Mouse (Mus musculus): ENCODE measurements around the gene S100a10.

S100a10 gene

DNA sequence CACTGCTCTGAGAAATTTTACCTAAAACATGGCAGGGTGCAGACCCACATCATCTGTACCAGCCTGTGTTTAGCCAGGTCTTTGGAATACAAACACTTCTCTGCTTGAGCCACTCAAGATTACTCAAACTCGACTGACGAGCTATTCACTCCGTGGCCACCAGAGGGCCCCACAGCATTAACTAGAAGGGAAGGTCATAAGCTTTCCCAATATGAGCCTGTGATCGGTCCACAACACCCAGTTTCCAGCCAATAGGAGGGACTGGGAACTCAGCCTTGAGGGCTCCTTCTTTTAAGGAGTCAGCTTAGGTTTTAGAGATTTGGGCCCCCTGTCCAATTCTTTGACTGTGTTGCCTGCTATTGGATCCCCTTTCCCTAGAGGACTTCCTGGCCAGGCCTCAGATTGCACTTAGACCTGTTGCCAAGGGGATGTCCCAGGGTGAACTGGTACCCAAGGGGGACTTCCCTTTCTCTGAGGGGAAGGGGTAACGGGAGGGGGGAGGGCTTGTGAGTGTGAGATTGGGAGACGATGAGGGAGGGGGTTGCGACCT, 7.7 kb upstream of the S100a10 start:
- peak; percentile 83 for DNase-seq (ENCODE audit: low read depth, low spot score)

- DNase-seq (ENCODE audit: low read depth, low spot score): no peak
Measured at GRCm38 (mm10) chr3:93547749-93548540, 6.9 kb upstream of the S100a10 start.

- no peak for DNase-seq (ENCODE audit: low read depth, low spot score)
Measured at GRCm38 (mm10) chr3:93548541-93549266, 6.2 kb upstream of the S100a10 start.

DNA sequence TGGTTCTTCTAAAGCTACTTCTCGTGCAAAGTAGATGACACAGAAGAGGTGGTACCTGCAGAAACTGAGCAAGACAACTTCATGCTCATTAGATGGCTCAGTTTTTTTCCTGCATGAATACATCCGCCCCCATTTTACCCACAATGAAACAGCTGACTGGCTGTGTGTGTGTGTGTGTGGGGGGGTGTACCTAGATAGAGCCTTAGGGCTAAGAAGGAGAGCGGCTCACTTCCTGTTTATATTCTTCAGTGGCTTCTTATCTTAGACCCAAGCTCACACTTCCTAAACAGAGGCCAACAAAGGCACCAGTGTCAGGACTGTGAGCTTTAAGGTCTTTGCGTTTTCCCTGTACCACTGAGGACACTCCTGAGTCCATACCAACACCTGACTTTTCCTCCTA, 4.9 kb upstream of the S100a10 start:
- peak; percentile 22 for DNase-seq (ENCODE audit: low read depth, low spot score)

DNA sequence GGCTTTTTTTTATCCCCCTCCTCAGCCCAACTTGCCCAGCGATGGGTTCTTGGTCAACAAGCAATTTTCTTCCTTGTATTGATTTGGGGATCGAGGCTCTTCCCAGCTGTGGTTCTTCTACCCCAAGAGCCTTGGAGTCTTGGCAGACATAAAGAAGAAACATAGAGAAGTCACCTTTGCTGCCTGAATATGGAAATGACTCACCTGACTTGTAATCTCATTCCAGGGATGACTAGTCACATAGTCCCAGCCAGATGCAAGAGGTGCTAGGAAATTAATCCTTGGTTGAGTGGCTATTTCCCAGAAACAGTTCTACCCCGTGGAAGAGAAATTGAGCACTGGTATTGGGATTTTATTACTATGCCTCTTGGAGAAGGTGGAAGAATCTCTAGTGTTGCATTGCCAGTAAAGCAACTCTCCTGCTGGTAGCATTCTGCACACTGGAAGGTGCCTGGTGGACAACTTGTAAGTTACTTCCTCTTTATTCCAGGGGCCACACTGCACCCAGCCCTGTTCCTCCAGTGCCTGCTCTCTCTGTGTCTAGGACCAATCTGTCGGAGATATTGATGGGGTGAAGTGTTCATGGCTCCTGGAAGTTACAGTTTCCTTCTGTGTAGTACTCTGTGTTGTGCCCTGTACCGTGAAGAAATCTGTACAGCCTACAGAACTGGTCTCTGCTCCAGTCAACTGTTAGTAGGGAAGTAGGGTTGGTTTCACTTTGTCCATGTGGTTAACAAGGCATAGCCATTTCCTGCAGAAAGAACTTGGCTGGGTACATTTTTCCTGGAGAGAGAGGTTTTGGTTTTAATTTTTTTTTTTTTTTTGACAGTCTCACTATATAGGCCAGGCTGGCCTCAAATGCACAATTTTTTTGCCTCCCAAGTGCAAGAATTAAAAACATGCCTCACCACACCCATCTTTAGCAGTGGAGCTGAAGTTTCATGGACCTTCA, 2.7 kb upstream of the S100a10 start:
- no peak for DNase-seq (ENCODE audit: low read depth, low spot score)

DNA sequence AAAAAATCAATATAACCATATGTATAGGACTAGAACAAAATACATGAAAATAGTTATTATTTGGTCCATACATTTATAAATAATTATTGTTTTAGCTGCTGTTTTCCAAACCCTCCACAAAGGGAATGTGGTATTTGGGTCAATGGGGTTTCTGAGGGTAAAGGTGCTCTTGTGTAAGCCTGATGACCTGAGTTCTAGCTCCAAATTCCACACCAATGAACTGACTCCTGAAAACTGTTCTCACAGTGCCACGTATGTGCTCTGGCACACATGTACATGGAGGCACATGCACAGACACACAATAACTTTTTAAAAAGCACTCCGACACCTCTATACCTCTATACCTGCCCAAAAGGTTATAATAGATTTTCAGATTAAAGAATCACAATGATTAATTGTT, 1.6 kb upstream of the S100a10 start:
- no peak for DNase-seq (ENCODE audit: low read depth, low spot score)

DNA sequence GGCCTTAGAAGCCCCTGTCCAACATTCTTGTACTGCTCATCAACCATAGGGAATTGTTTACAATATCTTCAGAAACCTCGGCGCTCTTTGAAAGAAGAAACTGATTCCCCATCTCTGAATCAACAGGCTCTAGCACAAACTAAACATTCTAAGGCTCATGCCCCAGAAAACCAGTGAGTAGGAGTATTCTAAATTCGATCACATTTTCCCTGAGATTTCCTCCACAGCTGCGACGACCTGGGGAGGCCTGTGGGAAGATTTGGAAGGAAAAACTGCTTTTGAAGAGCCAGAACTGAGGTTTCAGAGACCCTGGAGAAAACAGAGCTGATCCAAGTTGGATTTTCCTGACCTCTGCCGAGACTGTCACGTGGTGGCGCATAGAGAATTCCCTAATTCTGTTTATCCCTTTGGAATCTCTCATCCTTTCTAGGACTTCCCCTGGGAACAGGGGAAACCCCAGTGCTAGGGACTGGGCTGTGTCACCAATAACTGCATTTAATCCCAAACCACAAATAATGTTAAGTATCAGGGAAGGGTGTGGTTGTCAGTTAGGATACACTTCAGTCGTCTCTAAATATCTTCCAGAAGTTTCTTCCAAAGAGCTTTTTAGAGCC, 1.0 kb upstream of the S100a10 start:
- DNase-seq (ENCODE audit: low read depth, low spot score): peak; percentile 50

GRCm38 (mm10) chr3:93554379-93554980, 400 bp upstream of the S100a10 start:
- DNase-seq (ENCODE audit: low read depth, low spot score): peak; percentile 23

GRCm38 (mm10) chr3:93555878-93556254, 986 bp downstream of the S100a10 start:
- DNase-seq (ENCODE audit: low read depth, low spot score): peak; percentile 69

DNA sequence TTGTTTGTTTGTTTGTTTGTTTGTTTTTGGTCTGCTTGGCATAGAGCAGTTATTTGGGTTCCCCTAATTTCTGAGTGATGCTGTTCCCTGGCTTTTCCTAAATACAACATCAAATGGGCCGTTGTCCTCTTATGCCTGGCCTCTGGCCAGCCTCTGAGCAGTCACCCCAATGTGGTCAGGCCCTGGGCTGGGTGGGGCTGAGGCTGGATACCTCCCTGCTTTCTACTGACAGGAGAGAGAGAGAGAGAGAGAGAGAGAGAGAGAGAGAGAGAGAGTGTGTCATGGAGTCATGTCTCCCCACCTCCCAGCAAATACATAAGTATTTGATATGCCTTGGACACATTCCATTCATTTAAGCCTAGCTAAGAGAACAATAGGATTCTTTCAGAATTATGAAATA, 1.7 kb downstream of the S100a10 start:
- DNase-seq (ENCODE audit: low read depth, low spot score): no peak

DNA sequence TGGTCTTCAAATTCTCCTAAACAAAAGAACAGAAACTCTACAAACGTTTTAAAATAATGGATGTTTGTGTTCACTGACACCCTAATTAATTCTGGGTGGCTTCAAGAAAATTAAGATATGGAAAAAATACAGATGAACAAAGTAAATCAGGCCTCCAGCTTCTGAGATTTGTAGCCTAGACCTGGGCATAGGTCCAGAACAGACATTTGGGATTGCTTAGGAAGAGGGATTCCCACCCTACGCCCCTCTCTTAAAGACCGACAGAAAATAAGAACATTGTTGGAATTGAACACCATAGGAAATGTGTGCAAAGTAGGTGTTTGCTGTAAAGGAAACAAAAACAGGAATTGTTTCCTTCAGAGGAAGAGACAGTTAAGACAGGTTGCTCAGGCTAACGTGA, 2.6 kb downstream of the S100a10 start:
- DNase-seq (ENCODE audit: low read depth, low spot score): no peak

- no peak for DNase-seq (ENCODE audit: low read depth, low spot score)
Measured at GRCm38 (mm10) chr3:93559961-93560360, 5.1 kb downstream of the S100a10 start.

DNA sequence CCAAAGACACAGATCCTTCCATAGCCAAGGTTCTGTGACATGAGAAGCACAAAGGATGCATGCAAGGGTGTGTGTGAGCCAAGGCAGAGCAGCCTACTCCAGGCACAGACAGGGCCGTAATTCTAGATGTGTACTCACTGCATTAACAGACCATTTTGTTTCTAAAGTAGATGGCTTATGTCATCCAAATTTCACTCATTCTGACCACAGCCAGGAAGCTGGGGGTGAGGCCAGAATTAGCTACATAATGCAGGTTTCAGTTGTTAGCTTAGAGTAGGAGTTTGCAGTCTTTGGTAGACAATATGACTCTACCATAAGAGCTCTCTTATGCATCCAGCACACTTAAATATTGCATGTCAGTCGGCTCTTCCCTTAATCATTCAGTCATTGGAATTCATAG, 7.5 kb downstream of the S100a10 start:
- DNase-seq (ENCODE audit: low read depth, low spot score): peak; percentile 16

- DNase-seq (ENCODE audit: low read depth, low spot score): peak; percentile 74
Measured at GRCm38 (mm10) chr3:93563216-93563615, 8.3 kb downstream of the S100a10 start.

- no peak for DNase-seq (ENCODE audit: low read depth, low spot score)
Measured at GRCm38 (mm10) chr3:93566892-93567291, 12.0 kb downstream of the S100a10 start.

GRCm38 (mm10) chr3:93567721-93568120, 12.8 kb downstream of the S100a10 start:
- no peak for DNase-seq (ENCODE audit: low read depth, low spot score)

GRCm38 (mm10) chr3:93568428-93569040, 13.7 kb downstream of the S100a10 start:
- peak; percentile 89 for DNase-seq (ENCODE audit: low read depth, low spot score)

DNA sequence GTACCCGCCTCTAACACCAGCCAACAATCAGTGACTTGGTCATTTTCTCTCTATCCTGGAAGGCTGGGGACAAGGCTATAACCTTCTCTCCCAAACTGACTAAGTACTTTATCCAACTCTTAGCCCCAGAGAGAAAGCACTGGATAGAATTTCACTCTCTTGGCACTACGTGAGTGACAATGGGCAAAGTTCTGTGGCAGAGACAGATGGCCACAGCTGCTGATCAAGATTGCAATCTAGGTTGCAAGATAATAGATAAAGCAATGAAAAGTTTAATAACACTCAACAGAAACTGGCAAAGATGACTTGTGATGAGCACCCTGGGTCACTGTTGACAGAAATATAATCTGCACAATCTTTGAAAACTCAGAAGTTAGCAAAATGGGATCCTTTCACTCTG, 14.2 kb downstream of the S100a10 start:
- DNase-seq (ENCODE audit: low read depth, low spot score): no peak

DNA sequence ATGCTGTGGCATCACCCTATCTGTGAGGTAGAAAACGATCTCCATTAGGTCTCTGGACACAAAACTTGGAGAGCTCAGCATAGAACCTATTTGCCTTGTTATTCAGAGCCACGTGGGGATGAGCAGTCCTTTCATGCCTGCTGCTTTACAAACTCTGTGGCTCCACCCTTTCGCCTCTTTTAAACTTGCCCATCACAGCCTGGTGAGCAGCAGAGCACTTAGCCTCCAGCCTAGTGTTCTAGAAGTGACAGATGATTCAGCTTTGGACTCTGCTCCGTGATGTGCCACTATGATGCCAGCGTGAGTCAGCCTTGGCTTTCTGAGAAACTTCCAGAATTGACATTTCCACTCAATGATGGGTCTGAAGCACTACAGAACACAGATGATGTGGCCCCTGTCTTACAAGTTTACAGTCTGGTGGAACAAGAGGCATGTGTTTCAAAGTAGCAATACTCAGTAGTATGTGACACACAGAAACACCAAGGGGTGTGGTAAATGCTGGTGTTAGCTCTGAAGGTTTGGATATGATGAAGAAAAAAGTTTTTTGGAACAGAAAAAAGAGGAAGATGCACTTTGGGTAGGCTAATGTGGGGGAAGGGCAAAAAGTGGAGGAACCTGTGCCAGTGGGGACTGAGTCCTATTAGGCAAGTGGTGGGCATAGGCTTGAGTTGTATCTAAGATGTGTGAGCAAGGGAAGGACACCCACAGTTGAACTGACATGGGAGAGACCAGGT, 17.3 kb downstream of the S100a10 start:
- peak; percentile 58 for DNase-seq (ENCODE audit: low read depth, low spot score)

All from brain, adult 2 months (tissue).